In the genomic region with DNA sequence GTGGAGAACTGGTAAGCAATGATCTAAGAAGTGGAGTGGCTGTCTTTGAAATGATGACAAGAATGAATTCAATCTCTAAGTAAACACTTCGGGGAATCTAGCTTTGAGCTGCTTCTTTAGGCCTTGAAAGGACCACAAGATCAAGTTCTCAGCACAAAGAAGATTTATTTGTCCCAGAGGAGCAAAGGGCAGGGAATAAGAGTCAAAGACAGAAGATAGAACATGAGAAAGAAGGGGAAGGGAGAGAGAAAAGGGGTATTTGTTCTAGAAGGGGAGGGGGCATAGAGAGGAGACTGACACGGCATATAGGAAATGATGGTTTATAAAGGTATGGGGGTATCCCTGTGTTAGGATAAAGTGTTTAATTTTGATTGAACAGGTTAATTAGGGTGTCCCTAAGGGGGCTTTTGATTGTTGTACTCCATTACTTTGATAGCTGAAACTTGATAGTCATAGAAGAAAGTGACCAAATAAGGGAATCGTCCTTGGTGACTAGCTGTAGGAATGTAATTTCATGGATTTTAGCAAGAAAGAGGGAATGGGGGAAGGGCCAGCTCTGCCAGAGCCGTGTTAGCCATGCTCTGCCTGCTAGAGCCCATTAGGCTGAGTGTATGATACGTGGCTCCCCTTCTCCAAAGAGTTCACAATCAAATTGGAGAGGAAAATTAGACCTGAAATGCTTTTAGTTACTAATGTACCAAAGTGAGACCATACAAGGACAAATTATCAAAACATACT, we compare ENCODE assay signal across 19 mouse cellular contexts.
DNase-seq lines count a peak whose midpoint lies in the region; ATAC-seq lines count a peak whose summit lies in the region.
"Had no signal": no experiment of that assay in that cellular context is flagged by ENCODE, and none has a peak within 500 bp of the region (broad histone marks: within the 10 kb centered on the region; RNA-seq: fewer than 3 reads in every experiment).

No protein-coding gene starts in this region.

- no peaks in the 10 kb centered on the region for H3K9me3 ChIP-seq in kidney, embryonic 16.5 days (ENCODE audit: low read length)
- no peaks in the 10 kb centered on the region for H3K9me3 ChIP-seq in embryonic facial prominence, embryonic 14.5 days (ENCODE audit: control insufficient read depth, low read length)
- H3K9me3 ChIP-seq in midbrain, embryonic 13.5 days: no peaks in the 10 kb centered on the region
- H3K9me3 ChIP-seq: embryonic facial prominence, embryonic 15.5 days; forebrain, embryonic 13.5 days; kidney, embryonic 15.5 days; neural tube, embryonic 13.5 days; stomach, embryonic 15.5 days had no signal

- no peaks in the 10 kb centered on the region for H3K36me3 ChIP-seq in kidney, embryonic 16.5 days (ENCODE audit: insufficient read depth, low read length)
- no peaks in the 10 kb centered on the region for H3K36me3 ChIP-seq in embryonic facial prominence, embryonic 14.5 days (ENCODE audit: control insufficient read depth, insufficient read depth, low read length)
- no peaks in the 10 kb centered on the region for H3K36me3 ChIP-seq in midbrain, embryonic 13.5 days
- H3K36me3 ChIP-seq: embryonic facial prominence, embryonic 15.5 days; kidney, embryonic 15.5 days; neural tube, embryonic 13.5 days; stomach, embryonic 15.5 days had no signal

- no peak overlapping the region for H3K4me2 ChIP-seq in kidney, embryonic 16.5 days (replicated peaks; ENCODE audit: low read depth, low read length)
- no peak overlapping the region for H3K4me2 ChIP-seq in embryonic facial prominence, embryonic 14.5 days (ENCODE audit: low read depth, low read length)
- no peak overlapping the region for H3K4me2 ChIP-seq in midbrain, embryonic 13.5 days (replicated peaks)
- H3K4me2 ChIP-seq: embryonic facial prominence, embryonic 15.5 days; forebrain, embryonic 13.5 days; kidney, embryonic 15.5 days; liver, embryonic 11.5 days; neural tube, embryonic 13.5 days; stomach, embryonic 15.5 days had no signal

- no peak overlapping the region for H3K27ac ChIP-seq in kidney, embryonic 16.5 days (ENCODE audit: low read length)
- H3K27ac ChIP-seq in embryonic facial prominence, embryonic 14.5 days (replicated peaks; ENCODE audit: low read depth, low read length): no peak overlapping the region
- H3K27ac ChIP-seq in midbrain, embryonic 13.5 days: peak overlapping the region; percentile 63; the same call in 1 of the 2 replicates
- H3K27ac ChIP-seq: forebrain, embryonic 13.5 days; kidney, embryonic 15.5 days; stomach, embryonic 15.5 days had no signal

- no peaks in the 10 kb centered on the region for H3K27me3 ChIP-seq in kidney, embryonic 16.5 days (ENCODE audit: insufficient read depth, low read length)
- no peaks in the 10 kb centered on the region for H3K27me3 ChIP-seq in embryonic facial prominence, embryonic 14.5 days (replicated peaks; ENCODE audit: control insufficient read depth, insufficient read depth, low read length)
- H3K27me3 ChIP-seq in midbrain, embryonic 13.5 days: no peaks in the 10 kb centered on the region
- H3K27me3 ChIP-seq: embryonic facial prominence, embryonic 15.5 days; forebrain, embryonic 13.5 days; kidney, embryonic 15.5 days; neural tube, embryonic 13.5 days; stomach, embryonic 15.5 days had no signal

- H3K4me1 ChIP-seq in kidney, embryonic 16.5 days (ENCODE audit: insufficient read depth, low read length): 0 out of 2 replicates have a peak, but pooled peaks cover 14% of the 10 kb centered on the region
- H3K4me1 ChIP-seq in embryonic facial prominence, embryonic 14.5 days (ENCODE audit: control insufficient read depth, insufficient read depth, low read length): peaks cover 15% of the 10 kb centered on the region
- H3K4me1 ChIP-seq in midbrain, embryonic 13.5 days (replicated peaks): peaks cover 22% of the 10 kb centered on the region
- H3K4me1 ChIP-seq: forebrain, embryonic 13.5 days had no signal

- H3K4me3 ChIP-seq in kidney, embryonic 16.5 days (ENCODE audit: low read length): no peak overlapping the region
- no peak overlapping the region for H3K4me3 ChIP-seq in embryonic facial prominence, embryonic 14.5 days (ENCODE audit: low read depth, low read length)
- no peak overlapping the region for H3K4me3 ChIP-seq in midbrain, embryonic 13.5 days (replicated peaks)
- H3K4me3 ChIP-seq: embryonic facial prominence, embryonic 15.5 days; forebrain, embryonic 13.5 days; kidney, embryonic 15.5 days; neural tube, embryonic 13.5 days; stomach, embryonic 15.5 days had no signal

- DNase-seq in embryo, embryonic 10 days (ENCODE audit: low spot score): peak; percentile 38
- DNase-seq in embryo, embryonic 9.5 days (ENCODE audit: extremely low spot score): no peak
- DNase-seq in kidney, postnatal 36 days: no peak
- no peak for DNase-seq in embryonic facial prominence, embryonic 14.5 days (ENCODE audit: low spot score)
- DNase-seq in thymus, postnatal 4 days: no peak
- no peak for DNase-seq in urinary bladder, postnatal 10 days (ENCODE audit: low spot score)
- DNase-seq: adrenal gland, postnatal 14 days; cerebellum, adult 9-10 months; heart, postnatal 14 days had no signal

- WGBS in kidney, embryonic 16.5 days: 33% methylated on average over 5 of the region's 5 CpGs
- 24% methylated on average over 5 of the region's 5 CpGs for WGBS in embryonic facial prominence, embryonic 14.5 days
- 31% methylated on average over 5 of the region's 5 CpGs for whole genome bisulfite sequencing in midbrain, embryonic 13.5 days

- no peak overlapping the region for H3K9ac ChIP-seq in kidney, embryonic 16.5 days (replicated peaks; ENCODE audit: low read length)
- no peak overlapping the region for H3K9ac ChIP-seq in embryonic facial prominence, embryonic 14.5 days (ENCODE audit: low read depth, low read length)
- no peak overlapping the region for H3K9ac ChIP-seq in midbrain, embryonic 13.5 days (replicated peaks)
- H3K9ac ChIP-seq: embryonic facial prominence, embryonic 15.5 days; forebrain, embryonic 13.5 days; kidney, embryonic 15.5 days; neural tube, embryonic 13.5 days; stomach, embryonic 15.5 days had no signal

- peak; percentile 62; the same call in 1 of the 2 replicates for ATAC-seq in kidney, embryonic 16.5 days (ENCODE audit: low FRiP score, low TSS enrichment)
- ATAC-seq in embryonic facial prominence, embryonic 14.5 days (ENCODE audit: low read depth): peak; percentile 44; the same call in 1 of the 2 replicates
- ATAC-seq in midbrain, embryonic 13.5 days: peak; percentile 72
- ATAC-seq: inflammation-experienced regulatory T-cells, adult 6 months; lung, postnatal 0 days had no signal
